Mouse (Mus musculus) heart, embryonic 11.5 days (tissue): ENCODE measurements around the gene BC030867. TPM values are rescaled to one million over a fixed set of nuclear protein-coding genes. Genes with fewer than 3 reads are reported as not detected.

Source experiments
- ATAC-seq: fragments of 200-750 bp; cut with Nextera tagmentation; replicated peaks from 2 replicates; pipeline ENCODE4 v1.8.0; 2017; ENCODE audit warnings: moderate library complexity; ENCODE audit not compliant: insufficient number of reproducible peaks, low FRiP score, low TSS enrichment
- H3K27ac ChIP-seq: fragments of 300-500 bp; sonication (generic); 2 replicates; pipeline ENCODE4 v1.5.1; 2014; ENCODE audit warnings: mild to moderate bottlenecking, low read depth, low read length
- H3K27me3 ChIP-seq: fragments of 300-500 bp; sonication (generic); 2 replicates; pipeline ENCODE4 v1.6.1; 2014; ENCODE audit warnings: mild to moderate bottlenecking, low read length, mixed read lengths; ENCODE audit not compliant: control insufficient read depth, insufficient read depth
- H3K36me3 ChIP-seq: fragments of 300-500 bp; sonication (generic); 2 replicates; pipeline ENCODE4 v1.6.1; 2014; ENCODE audit warnings: mild to moderate bottlenecking, low read length, moderate library complexity, mixed read lengths; ENCODE audit not compliant: control insufficient read depth, insufficient read depth
- H3K4me1 ChIP-seq: fragments of 300-500 bp; sonication (generic); 2 replicates; pipeline ENCODE4 v1.6.1; 2014; ENCODE audit warnings: low read length; ENCODE audit not compliant: control insufficient read depth, insufficient read depth
- H3K4me2 ChIP-seq: fragments of 300-500 bp; sonication (generic); 2 replicates; pipeline ENCODE4 v1.6.1; 2014; ENCODE audit warnings: mild to moderate bottlenecking, moderate library complexity
- H3K4me3 ChIP-seq: fragments of 300-500 bp; sonication (generic); 2 replicates; pipeline ENCODE4 v1.5.1; 2014; ENCODE audit warnings: low read depth, low read length
- H3K9ac ChIP-seq: fragments of 300-500 bp; sonication (generic); 2 replicates; pipeline ENCODE4 v1.6.1; 2014; ENCODE audit warnings: mild to moderate bottlenecking, low read depth, low read length, moderate library complexity
- H3K9me3 ChIP-seq: fragments of 300-500 bp; sonication (generic); replicated peaks from 2 replicates; pipeline ENCODE4 v1.6.1; 2016; ENCODE audit warnings: low read length; ENCODE audit not compliant: control insufficient read depth
- WGBS: fragments of 180-500 bp; shearing (Covaris S2); extraction: QIAGEN DNeasy Blood & Tissue Kit; methylation state at CpG from one replicate; pipeline ENCODE4 v1.1.7; 2014; ENCODE audit not compliant: insufficient replicate concordance; 5-methylcytosine and 5-hydroxymethylcytosine counted together
- polyA plus RNA-seq: library from polyadenylated mRNA; unstranded; fragments of >200 nt; fragmentation: Nextera tagmentation; extraction: Ambion mirVana; gene quantifications from 2 replicates; pipeline ENCODE4 v1.2.1, GENCODE M21; 2014

The BC030867 gene
- polyA plus RNA-seq, 1 experiment from 2014 or later = 13.2 TPM

- no peak for ATAC-seq
- Histone ChIP-seq H3K4me1 (peaks cover 7% of the 10 kb centered on the region), H3K9ac (no peak overlapping the region), H3K27ac (no peak overlapping the region), H3K27me3 (no peaks in the 10 kb centered on the region), H3K9me3 (no peaks in the 10 kb centered on the region), H3K4me2 (no peak overlapping the region), H3K36me3 (peaks cover 26% of the 10 kb centered on the region), H3K4me3 (no peak overlapping the region)
- 86% methylated on average over 8 of the region's 8 CpGs for WGBS
Measured at GRCm38 (mm10) chr11:102287485-102287884, 38.8 kb downstream of the BC030867 start.

- Histone ChIP-seq H3K27me3 (no peaks in the 10 kb centered on the region), H3K9me3 (no peaks in the 10 kb centered on the region), H3K27ac (no peak overlapping the region), H3K36me3 (peaks cover 29% of the 10 kb centered on the region), H3K9ac (no peak overlapping the region), H3K4me2 (no peak overlapping the region), H3K4me1 (peaks cover 7% of the 10 kb centered on the region), H3K4me3 (no peak overlapping the region)
- WGBS = 81% methylated on average over 8 of the region's 8 CpGs
- ATAC-seq = no peak
Measured at GRCm38 (mm10) chr11:102288027-102288804, 39.5 kb downstream of the BC030867 start.

- Histone ChIP-seq H3K36me3 (peaks cover 32% of the 10 kb centered on the region), H3K4me1 (peaks cover 7% of the 10 kb centered on the region), H3K9me3 (no peaks in the 10 kb centered on the region), H3K4me2 (no peak overlapping the region), H3K27me3 (no peaks in the 10 kb centered on the region), H3K4me3 (no peak overlapping the region), H3K27ac (no peak overlapping the region), H3K9ac (no peak overlapping the region)
- no peak for ATAC-seq
- WGBS = 89% methylated on average over 2 of the region's 2 CpGs
Measured at GRCm38 (mm10) chr11:102288913-102289312, 40.2 kb downstream of the BC030867 start.

- Histone ChIP-seq H3K36me3 (peaks cover 34% of the 10 kb centered on the region), H3K9me3 (no peaks in the 10 kb centered on the region), H3K4me2 (no peak overlapping the region), H3K9ac (0 out of 2 replicates have a peak overlapping the region, but pooled peaks have one; percentile 43), H3K4me1 (peaks cover 10% of the 10 kb centered on the region), H3K27ac (no peak overlapping the region), H3K27me3 (no peaks in the 10 kb centered on the region), H3K4me3 (no peak overlapping the region)
- WGBS = 49% methylated on average over 6 of the region's 6 CpGs
- ATAC-seq = no peak
Measured at GRCm38 (mm10) chr11:102289511-102290100, 40.9 kb downstream of the BC030867 start.

GRCm38 (mm10) chr11:102290141-102290540 lies 41.5 kb downstream of the BC030867 start:
- Histone ChIP-seq H3K27ac (no peak overlapping the region), H3K36me3 (peaks cover 34% of the 10 kb centered on the region), H3K4me2 (no peak overlapping the region), H3K27me3 (no peaks in the 10 kb centered on the region), H3K4me3 (no peak overlapping the region), H3K9ac (no peak overlapping the region), H3K9me3 (no peaks in the 10 kb centered on the region), H3K4me1 (peaks cover 16% of the 10 kb centered on the region)
- no peak for ATAC-seq
- WGBS = 85% methylated on average over 4 of the region's 4 CpGs

GRCm38 (mm10) chr11:102291051-102291535 lies 42.4 kb downstream of the BC030867 start:
- H3K36me3 ChIP-seq = peaks cover 34% of the 10 kb centered on the region
- no peak overlapping the region for H3K4me2 ChIP-seq
- H3K4me3 ChIP-seq = no peak overlapping the region
- ATAC-seq = no peak
- H3K9me3 ChIP-seq = no peaks in the 10 kb centered on the region
- peaks cover 12% of the 10 kb centered on the region for H3K4me1 ChIP-seq
- H3K27ac ChIP-seq = no peak overlapping the region
- no peaks in the 10 kb centered on the region for H3K27me3 ChIP-seq
- H3K9ac ChIP-seq = 0 out of 2 replicates have a peak overlapping the region, but pooled peaks have one; percentile 16
- WGBS = 82% methylated on average over 11 of the region's 11 CpGs

GRCm38 (mm10) chr11:102293971-102294370 lies 45.3 kb downstream of the BC030867 start:
- ATAC-seq = no peak

GRCm38 (mm10) chr11:102294416-102294815 lies 45.7 kb downstream of the BC030867 start:
- Histone ChIP-seq H3K27ac (no peak overlapping the region), H3K9ac (no peak overlapping the region), H3K36me3 (peaks cover 27% of the 10 kb centered on the region), H3K4me3 (peak overlapping the region; percentile 87; the same call in 1 of the 2 replicates), H3K4me1 (peaks cover 15% of the 10 kb centered on the region), H3K27me3 (no peaks in the 10 kb centered on the region), H3K9me3 (no peaks in the 10 kb centered on the region), H3K4me2 (peak overlapping the region; percentile 93; the same call in 1 of the 2 replicates)
- no peak for ATAC-seq
- WGBS = 72% methylated on average over 5 of the region's 5 CpGs

More at GRCm38 (mm10) chr11:102293971-102294370, 45.3 kb downstream of the BC030867 start:
- H3K36me3 ChIP-seq = peaks cover 27% of the 10 kb centered on the region
- no peak overlapping the region for H3K27ac ChIP-seq
- no peak overlapping the region for H3K9ac ChIP-seq
- H3K4me2 ChIP-seq = no peak overlapping the region
- H3K4me3 ChIP-seq = no peak overlapping the region
- no peaks in the 10 kb centered on the region for H3K9me3 ChIP-seq
- H3K27me3 ChIP-seq = no peaks in the 10 kb centered on the region
- 95% methylated on average over 13 of the region's 13 CpGs for WGBS
- peaks cover 15% of the 10 kb centered on the region for H3K4me1 ChIP-seq
